Mouse (Mus musculus): ENCODE data around the gene Rnf7. TPM values are rescaled to one million over a fixed set of nuclear protein-coding genes. Genes with fewer than 3 reads are reported as not detected.

Rnf7 gene
- polyA plus RNA-seq, 2 experiments: 261 to 341 TPM

DNA sequence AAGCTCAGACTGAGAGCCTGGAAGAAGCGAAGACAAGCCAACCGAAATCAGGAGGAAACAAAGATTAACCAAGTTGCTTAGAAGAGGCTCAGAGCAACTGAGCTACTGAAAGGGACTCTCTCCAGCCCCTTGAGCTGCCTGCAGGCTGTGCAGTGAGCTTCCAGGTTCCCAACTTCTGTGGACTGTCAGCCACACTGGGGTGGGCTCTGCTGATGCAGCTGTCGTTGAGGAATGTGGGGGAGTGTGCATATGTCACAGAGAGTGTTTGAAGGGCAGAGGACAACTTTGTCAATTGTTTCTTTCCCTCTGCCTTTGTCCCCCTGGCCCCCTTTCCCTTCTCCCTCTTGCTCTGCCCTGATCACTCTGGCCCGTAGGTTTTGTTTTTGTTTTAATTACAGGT lies 25.5 kb downstream of the Rnf7 start:
- ATAC-seq (ENCODE audit: low FRiP score, low read depth): peak; percentile 55; the same call in 1 of the 2 replicates
- Histone ChIP-seq H3K4me3 (replicated peaks; ENCODE audit: low read length) (no peak overlapping the region), H3K27me3 (ENCODE audit: control insufficient read depth, insufficient read depth, low read length) (no peaks in the 10 kb centered on the region), H3K9me3 (ENCODE audit: control insufficient read depth, low read length) (no peaks in the 10 kb centered on the region), H3K27ac (replicated peaks; ENCODE audit: low read depth, low read length) (no peak overlapping the region), H3K4me2 (replicated peaks; ENCODE audit: low read depth, low read length, severe bottlenecking) (no peak overlapping the region), H3K36me3 (ENCODE audit: control insufficient read depth, insufficient read depth, low read length) (no peaks in the 10 kb centered on the region), H3K4me1 (ENCODE audit: control insufficient read depth, insufficient read depth, low read length) (no peaks in the 10 kb centered on the region), H3K9ac (ENCODE audit: low read depth, low read length, severe bottlenecking) (no peak overlapping the region)
- TF ChIP-seq POLR2A (IDR thresholded peaks at IDR 0.05; ENCODE audit: borderline replicate concordance, extremely low read depth, insufficient read depth, insufficient read length): no peak
- WGBS: 81% methylated on average over 4 of the region's 4 CpGs
- DNase-seq (ENCODE audit: low spot score): no peak

DNA sequence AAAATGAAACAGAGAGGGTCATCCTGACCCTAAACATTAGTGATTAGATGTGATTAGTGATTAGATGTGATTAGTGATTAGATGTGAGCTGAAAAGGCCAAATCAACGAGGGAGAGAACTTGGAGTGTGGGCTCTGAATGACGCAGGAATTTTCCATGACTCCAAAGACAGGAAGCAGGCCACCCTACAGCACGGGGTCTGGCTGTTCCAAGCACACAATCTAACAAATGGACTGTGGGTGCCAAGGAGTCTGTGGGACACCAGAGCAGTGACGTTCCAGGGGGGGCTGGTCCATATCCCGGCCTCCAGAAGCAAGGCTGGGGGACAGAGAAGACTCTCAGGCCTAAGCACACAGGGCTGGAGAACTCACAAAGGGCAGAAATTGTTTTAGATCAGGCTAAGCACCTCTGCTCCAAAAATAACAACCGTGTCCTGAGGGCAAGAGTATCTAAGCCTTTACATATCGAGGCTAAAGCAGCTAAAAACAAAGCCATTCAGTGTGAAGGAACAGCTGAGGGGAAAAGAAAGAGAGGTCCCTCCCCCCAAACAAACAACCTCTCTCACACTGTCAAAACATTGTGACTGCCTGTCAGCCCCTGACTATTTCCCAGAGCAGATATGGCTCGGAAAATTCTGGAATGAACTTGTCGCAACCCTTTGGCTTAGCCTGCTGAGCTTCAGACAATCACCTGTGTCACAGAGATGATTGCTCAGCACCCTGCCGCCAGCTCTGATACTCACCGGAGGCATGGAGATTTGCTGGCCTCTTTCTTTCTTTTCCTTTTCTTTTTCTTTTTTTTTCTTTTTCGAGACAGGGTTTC lies 27.4 kb downstream of the Rnf7 start:
- 66% methylated on average over 12 of the region's 12 CpGs for WGBS
- Histone ChIP-seq H3K27me3 (ENCODE audit: control insufficient read depth, insufficient read depth, low read length) (no peaks in the 10 kb centered on the region), H3K4me3 (replicated peaks; ENCODE audit: low read length) (no peak overlapping the region), H3K9ac (ENCODE audit: low read depth, low read length, severe bottlenecking) (no peak overlapping the region), H3K27ac (replicated peaks; ENCODE audit: low read depth, low read length) (no peak overlapping the region), H3K36me3 (ENCODE audit: control insufficient read depth, insufficient read depth, low read length) (no peaks in the 10 kb centered on the region), H3K4me2 (replicated peaks; ENCODE audit: low read depth, low read length, severe bottlenecking) (no peak overlapping the region), H3K4me1 (ENCODE audit: control insufficient read depth, insufficient read depth, low read length) (no peaks in the 10 kb centered on the region), H3K9me3 (ENCODE audit: control insufficient read depth, low read length) (no peaks in the 10 kb centered on the region)
- no peak for TF ChIP-seq POLR2A (IDR thresholded peaks at IDR 0.05; ENCODE audit: borderline replicate concordance, extremely low read depth, insufficient read depth, insufficient read length)
- ATAC-seq (ENCODE audit: low FRiP score, low read depth) (no peak; the same call in 1 of the 2 replicates), DNase-seq (ENCODE audit: low spot score) (no peak)

DNA sequence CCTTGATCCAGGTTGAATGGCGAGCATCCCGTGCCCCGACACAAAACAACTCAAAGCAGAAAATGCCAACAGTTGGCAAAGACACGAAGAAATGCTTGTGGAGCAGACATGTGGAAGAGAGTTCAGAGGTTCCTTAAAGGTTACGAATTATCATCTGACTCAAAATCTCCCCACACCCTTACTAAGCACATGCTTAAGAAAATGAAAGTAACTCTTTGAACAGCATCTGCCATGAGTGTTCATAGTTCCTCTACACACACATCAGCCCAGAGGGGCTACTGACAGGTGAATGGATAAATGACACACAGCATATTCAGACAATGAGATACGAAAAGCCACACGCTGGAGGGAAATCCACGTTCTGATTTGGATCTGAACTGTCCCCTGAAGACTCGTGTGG lies 29.0 kb downstream of the Rnf7 start:
- Histone ChIP-seq H3K4me3 (replicated peaks; ENCODE audit: low read length) (no peak overlapping the region), H3K9me3 (ENCODE audit: control insufficient read depth, low read length) (no peaks in the 10 kb centered on the region), H3K36me3 (ENCODE audit: control insufficient read depth, insufficient read depth, low read length) (no peaks in the 10 kb centered on the region), H3K9ac (ENCODE audit: low read depth, low read length, severe bottlenecking) (no peak overlapping the region), H3K27me3 (ENCODE audit: control insufficient read depth, insufficient read depth, low read length) (no peaks in the 10 kb centered on the region), H3K4me2 (replicated peaks; ENCODE audit: low read depth, low read length, severe bottlenecking) (no peak overlapping the region), H3K4me1 (ENCODE audit: control insufficient read depth, insufficient read depth, low read length) (no peaks in the 10 kb centered on the region), H3K27ac (replicated peaks; ENCODE audit: low read depth, low read length) (no peak overlapping the region)
- ATAC-seq (ENCODE audit: low FRiP score, low read depth) (no peak), DNase-seq (ENCODE audit: low spot score) (no peak)
- no peak for TF ChIP-seq POLR2A (IDR thresholded peaks at IDR 0.05; ENCODE audit: borderline replicate concordance, extremely low read depth, insufficient read depth, insufficient read length)
- 90% methylated on average over 9 of the region's 9 CpGs for WGBS

DNA sequence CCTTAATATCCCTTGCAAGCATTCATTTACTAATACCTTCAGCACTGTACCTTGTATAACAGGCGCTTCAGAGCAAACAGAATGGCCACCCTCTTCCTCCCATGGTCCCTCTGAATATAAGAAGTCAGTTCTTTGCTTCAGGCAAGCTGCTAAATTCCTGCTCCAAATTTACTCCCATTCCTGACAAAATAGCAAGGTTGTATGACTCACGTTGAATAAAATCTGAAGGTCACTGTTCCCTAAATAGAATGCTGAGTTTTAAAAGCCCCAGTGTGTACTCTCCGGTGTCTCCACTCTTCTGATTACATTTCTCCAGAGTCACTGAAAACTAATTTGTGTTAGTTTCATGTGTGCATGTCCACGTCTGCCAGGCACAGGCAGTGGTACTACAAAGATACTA lies 33.1 kb downstream of the Rnf7 start:
- Histone ChIP-seq H3K36me3 (ENCODE audit: control insufficient read depth, insufficient read depth, low read length) (no peaks in the 10 kb centered on the region), H3K9ac (ENCODE audit: low read depth, low read length, severe bottlenecking) (no peak overlapping the region), H3K27ac (replicated peaks; ENCODE audit: low read depth, low read length) (no peak overlapping the region), H3K4me2 (replicated peaks; ENCODE audit: low read depth, low read length, severe bottlenecking) (no peak overlapping the region), H3K27me3 (ENCODE audit: control insufficient read depth, insufficient read depth, low read length) (no peaks in the 10 kb centered on the region), H3K4me1 (ENCODE audit: control insufficient read depth, insufficient read depth, low read length) (no peaks in the 10 kb centered on the region), H3K4me3 (replicated peaks; ENCODE audit: low read length) (no peak overlapping the region), H3K9me3 (ENCODE audit: control insufficient read depth, low read length) (no peaks in the 10 kb centered on the region)
- no peak for ATAC-seq (ENCODE audit: low FRiP score, low read depth)
- TF ChIP-seq POLR2A (IDR thresholded peaks at IDR 0.05; ENCODE audit: borderline replicate concordance, extremely low read depth, insufficient read depth, insufficient read length): no peak
- WGBS: 65% methylated on average over 4 of the region's 4 CpGs
- DNase-seq (ENCODE audit: low spot score): no peak

DNA sequence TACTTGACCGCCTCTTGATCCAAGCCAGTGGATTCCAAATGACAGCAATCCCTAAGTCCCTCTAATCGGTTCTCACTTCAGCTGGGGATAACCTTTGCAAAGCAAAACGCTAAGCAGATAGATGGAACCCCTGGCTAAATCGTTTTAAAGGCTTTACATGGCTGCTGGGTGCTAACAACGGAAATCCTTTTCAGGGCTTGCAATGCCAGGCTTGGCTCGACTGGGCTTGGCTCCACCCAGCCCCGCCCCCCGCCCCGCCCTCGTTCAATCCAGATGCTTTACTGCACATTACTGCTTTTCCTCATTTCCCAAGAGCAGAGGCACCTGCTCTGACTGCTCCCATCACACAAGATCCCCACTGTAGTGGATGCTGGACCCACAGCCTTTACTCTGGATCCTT lies 36.4 kb downstream of the Rnf7 start:
- H3K4me1 ChIP-seq (ENCODE audit: control insufficient read depth, insufficient read depth, low read length): peaks cover 13% of the 10 kb centered on the region
- no peak for ATAC-seq (ENCODE audit: low FRiP score, low read depth)
- H3K36me3 ChIP-seq (ENCODE audit: control insufficient read depth, insufficient read depth, low read length): no peaks in the 10 kb centered on the region
- no peak overlapping the region for H3K9ac ChIP-seq (ENCODE audit: low read depth, low read length, severe bottlenecking)
- no peak for TF ChIP-seq POLR2A (IDR thresholded peaks at IDR 0.05; ENCODE audit: borderline replicate concordance, extremely low read depth, insufficient read depth, insufficient read length)
- 34% methylated on average over 10 of the region's 10 CpGs for WGBS
- no peak overlapping the region for H3K4me3 ChIP-seq (replicated peaks; ENCODE audit: low read length)
- H3K4me2 ChIP-seq (replicated peaks; ENCODE audit: low read depth, low read length, severe bottlenecking): no peak overlapping the region
- H3K27me3 ChIP-seq (ENCODE audit: control insufficient read depth, insufficient read depth, low read length): no peaks in the 10 kb centered on the region
- no peak overlapping the region for H3K27ac ChIP-seq (replicated peaks; ENCODE audit: low read depth, low read length)
- DNase-seq (ENCODE audit: low spot score): no peak
- no peaks in the 10 kb centered on the region for H3K9me3 ChIP-seq (ENCODE audit: control insufficient read depth, low read length)
